Mouse (Mus musculus) forebrain, embryonic 11.5 days (tissue): Measurements from ENCODE around the gene Rps6ka5. TPM values are rescaled to one million over a fixed set of nuclear protein-coding genes. Genes with fewer than 3 reads are reported as not detected.

ENCODE experiments used
- ATAC-seq: fragments of 200-750 bp; cut with Nextera tagmentation; replicated peaks from 2 replicates; pipeline ENCODE4 v1.8.0; 2017; ENCODE audit warnings: moderate TSS enrichment; ENCODE audit not compliant: low FRiP score
- DNase-seq: peaks from one replicate; pipeline ENCODE4 v3.0.0-alpha.2; 2017; ENCODE audit warnings: low spot score
- H3K27ac ChIP-seq: fragments of 300-500 bp; sonication (generic); 2 replicates; pipeline ENCODE4 v1.5.1; 2014; ENCODE audit warnings: low read depth, low read length
- H3K27me3 ChIP-seq: fragments of 300-500 bp; sonication (generic); 2 replicates; pipeline ENCODE4 v1.6.1; 2014; ENCODE audit warnings: mild to moderate bottlenecking, low read length, mixed read lengths; ENCODE audit not compliant: control insufficient read depth, insufficient read depth
- H3K36me3 ChIP-seq: fragments of 300-500 bp; sonication (generic); 2 replicates; pipeline ENCODE4 v1.6.1; 2014; ENCODE audit warnings: mild to moderate bottlenecking, low read length, moderate library complexity, mixed read lengths; ENCODE audit not compliant: control insufficient read depth, insufficient read depth
- H3K4me1 ChIP-seq: fragments of 300-500 bp; sonication (generic); replicated peaks from 2 replicates; pipeline ENCODE4 v1.6.1; 2014; ENCODE audit warnings: low read length, mixed read lengths; ENCODE audit not compliant: control insufficient read depth, insufficient read depth
- H3K4me2 ChIP-seq: fragments of 300-500 bp; sonication (generic); 2 replicates; pipeline ENCODE4 v1.6.1; 2014; ENCODE audit warnings: low read depth, mild to moderate bottlenecking, low read length, moderate library complexity, mixed read lengths; ENCODE audit not compliant: severe bottlenecking
- H3K4me3 ChIP-seq: fragments of 300-500 bp; sonication (generic); 2 replicates; pipeline ENCODE4 v1.5.1; 2014; ENCODE audit warnings: low read depth, low read length
- H3K9ac ChIP-seq: fragments of 300-500 bp; sonication (generic); 2 replicates; pipeline ENCODE4 v1.6.1; 2014; ENCODE audit warnings: low read length
- H3K9me3 ChIP-seq: fragments of 300-500 bp; sonication (generic); 2 replicates; pipeline ENCODE4 v1.6.1; 2016; ENCODE audit warnings: low read length, mixed read lengths; ENCODE audit not compliant: control insufficient read depth
- WGBS: fragments of 180-500 bp; shearing (Covaris S2); extraction: QIAGEN DNeasy Blood & Tissue Kit; methylation state at CpG from one replicate; pipeline ENCODE4 v1.1.7; 2014; 5-methylcytosine and 5-hydroxymethylcytosine counted together
- polyA plus RNA-seq: library from polyadenylated mRNA; unstranded; fragments of >200 nt; fragmentation: Nextera tagmentation; extraction: Ambion mirVana; gene quantifications from 2 replicates; pipeline ENCODE4 v1.2.1, GENCODE M21; 2014

Rps6ka5 gene
- polyA plus RNA-seq, 1 experiment from 2014 or later, result 3.5 TPM

GRCm38 (mm10) chr12:100762663-100763425 lies 36.1 kb upstream of the Rps6ka5 start:
- WGBS, result 63% methylated on average over 11 of the region's 11 CpGs
- H3K27ac ChIP-seq, result no peak overlapping the region
- H3K4me2 ChIP-seq, result no peak overlapping the region
- no peak overlapping the region for H3K9ac ChIP-seq
- H3K4me3 ChIP-seq, result no peak overlapping the region
- no peaks in the 10 kb centered on the region for H3K27me3 ChIP-seq
- no peak for ATAC-seq
- DNase-seq, result no peak
- H3K4me1 ChIP-seq, result no peaks in the 10 kb centered on the region
- no peaks in the 10 kb centered on the region for H3K9me3 ChIP-seq
- no peaks in the 10 kb centered on the region for H3K36me3 ChIP-seq

- Histone ChIP-seq H3K4me2 (no peak overlapping the region), H3K4me3 (no peak overlapping the region), H3K4me1 (no peaks in the 10 kb centered on the region), H3K27ac (no peak overlapping the region), H3K9me3 (no peaks in the 10 kb centered on the region), H3K9ac (no peak overlapping the region), H3K27me3 (no peaks in the 10 kb centered on the region), H3K36me3 (no peaks in the 10 kb centered on the region)
- ATAC-seq (no peak), DNase-seq (no peak)
- 44% methylated on average over 4 of the region's 4 CpGs for WGBS
Measured at GRCm38 (mm10) chr12:100757427-100757826, 30.6 kb upstream of the Rps6ka5 start.

GRCm38 (mm10) chr12:100753716-100754115 lies 26.9 kb upstream of the Rps6ka5 start:
- H3K9me3 ChIP-seq, result no peaks in the 10 kb centered on the region

GRCm38 (mm10) chr12:100752977-100753376 lies 26.2 kb upstream of the Rps6ka5 start:
- Histone ChIP-seq H3K4me2 (no peak overlapping the region), H3K9me3 (no peaks in the 10 kb centered on the region), H3K27ac (no peak overlapping the region), H3K36me3 (no peaks in the 10 kb centered on the region), H3K27me3 (no peaks in the 10 kb centered on the region), H3K4me1 (no peaks in the 10 kb centered on the region), H3K4me3 (no peak overlapping the region), H3K9ac (no peak overlapping the region)
- DNase-seq (no peak), ATAC-seq (no peak)
- 81% methylated on average over 1 of the region's 1 CpGs for WGBS

More at GRCm38 (mm10) chr12:100753716-100754115, 26.9 kb upstream of the Rps6ka5 start:
- Histone ChIP-seq H3K9ac (no peak overlapping the region), H3K27ac (no peak overlapping the region), H3K36me3 (no peaks in the 10 kb centered on the region), H3K27me3 (no peaks in the 10 kb centered on the region), H3K4me2 (no peak overlapping the region), H3K4me1 (no peaks in the 10 kb centered on the region), H3K4me3 (no peak overlapping the region)
- 92% methylated on average over 1 of the region's 1 CpGs for WGBS
- no peak for DNase-seq
- ATAC-seq, result no peak

GRCm38 (mm10) chr12:100742468-100742867 lies 15.7 kb upstream of the Rps6ka5 start:
- 65% methylated on average over 2 of the region's 2 CpGs for WGBS
- ATAC-seq, result no peak
- DNase-seq, result no peak
- Histone ChIP-seq H3K9ac (no peak overlapping the region), H3K27ac (no peak overlapping the region), H3K9me3 (no peaks in the 10 kb centered on the region), H3K4me3 (no peak overlapping the region), H3K36me3 (no peaks in the 10 kb centered on the region), H3K4me2 (no peak overlapping the region), H3K4me1 (no peaks in the 10 kb centered on the region), H3K27me3 (no peaks in the 10 kb centered on the region)

- Histone ChIP-seq H3K27ac (no peak overlapping the region), H3K4me3 (no peak overlapping the region), H3K4me1 (no peaks in the 10 kb centered on the region), H3K36me3 (no peaks in the 10 kb centered on the region), H3K4me2 (no peak overlapping the region), H3K9ac (no peak overlapping the region), H3K9me3 (no peaks in the 10 kb centered on the region), H3K27me3 (no peaks in the 10 kb centered on the region)
- DNase-seq (no peak), ATAC-seq (no peak)
- WGBS, result 88% methylated on average over 5 of the region's 5 CpGs
Measured at GRCm38 (mm10) chr12:100740313-100740712, 13.5 kb upstream of the Rps6ka5 start.

- Histone ChIP-seq H3K9me3 (no peaks in the 10 kb centered on the region), H3K4me1 (no peaks in the 10 kb centered on the region), H3K36me3 (no peaks in the 10 kb centered on the region), H3K27ac (no peak overlapping the region), H3K4me3 (no peak overlapping the region), H3K9ac (no peak overlapping the region), H3K4me2 (no peak overlapping the region), H3K27me3 (no peaks in the 10 kb centered on the region)
- WGBS, result 73% methylated on average over 4 of the region's 4 CpGs
- ATAC-seq (no peak), DNase-seq (no peak)
Measured at GRCm38 (mm10) chr12:100739011-100739570, 12.3 kb upstream of the Rps6ka5 start.

GRCm38 (mm10) chr12:100738498-100738897 lies 11.7 kb upstream of the Rps6ka5 start:
- DNase-seq (no peak), ATAC-seq (no peak)
- Histone ChIP-seq H3K27me3 (no peaks in the 10 kb centered on the region), H3K4me3 (no peak overlapping the region), H3K4me2 (no peak overlapping the region), H3K36me3 (no peaks in the 10 kb centered on the region), H3K27ac (no peak overlapping the region), H3K9ac (no peak overlapping the region), H3K4me1 (no peaks in the 10 kb centered on the region), H3K9me3 (no peaks in the 10 kb centered on the region)
- 53% methylated on average over 3 of the region's 3 CpGs for WGBS

- no peak overlapping the region for H3K9ac ChIP-seq
- H3K27ac ChIP-seq, result no peak overlapping the region
- no peaks in the 10 kb centered on the region for H3K4me1 ChIP-seq
- no peaks in the 10 kb centered on the region for H3K36me3 ChIP-seq
- H3K27me3 ChIP-seq, result no peaks in the 10 kb centered on the region
- H3K9me3 ChIP-seq, result no peaks in the 10 kb centered on the region
- H3K4me2 ChIP-seq, result no peak overlapping the region
- H3K4me3 ChIP-seq, result no peak overlapping the region
- ATAC-seq, result no peak
- DNase-seq, result no peak
- WGBS, result 89% methylated on average over 2 of the region's 2 CpGs
Measured at GRCm38 (mm10) chr12:100735581-100735980, 8.8 kb upstream of the Rps6ka5 start.
